Mouse (Mus musculus) cerebellum, postnatal 10 days (tissue): ENCODE measurements around the gene Ap3b2.

ENCODE experiments used
- DNase-seq, 2 experiments: peaks; one replicate each; pipeline ENCODE4 v3.0.0; 2021; ENCODE audit warnings: mixed read lengths in 2 of 2

Ap3b2 gene

DNA sequence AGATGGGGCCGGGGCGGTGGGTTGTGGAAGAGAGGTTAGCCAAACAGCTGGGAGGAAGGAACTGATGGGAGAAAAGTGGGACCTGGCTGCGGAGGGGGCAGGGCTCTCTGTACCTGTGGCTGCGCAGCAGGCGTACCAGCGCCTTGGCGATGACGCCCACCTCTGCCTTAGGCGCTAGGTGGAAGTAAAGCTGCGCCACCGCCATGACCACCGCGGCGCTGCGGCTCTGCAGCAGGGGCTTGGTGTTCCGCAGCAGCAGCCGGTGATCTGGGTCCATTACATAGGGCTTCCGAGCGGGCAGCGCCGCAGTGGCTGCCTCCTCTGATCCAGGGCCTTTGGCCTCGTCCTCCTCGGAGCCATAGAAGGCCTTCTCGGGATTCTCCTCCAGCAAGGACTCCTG, 16.9 kb downstream of the Ap3b2 start:
- DNase-seq: no peak

DNA sequence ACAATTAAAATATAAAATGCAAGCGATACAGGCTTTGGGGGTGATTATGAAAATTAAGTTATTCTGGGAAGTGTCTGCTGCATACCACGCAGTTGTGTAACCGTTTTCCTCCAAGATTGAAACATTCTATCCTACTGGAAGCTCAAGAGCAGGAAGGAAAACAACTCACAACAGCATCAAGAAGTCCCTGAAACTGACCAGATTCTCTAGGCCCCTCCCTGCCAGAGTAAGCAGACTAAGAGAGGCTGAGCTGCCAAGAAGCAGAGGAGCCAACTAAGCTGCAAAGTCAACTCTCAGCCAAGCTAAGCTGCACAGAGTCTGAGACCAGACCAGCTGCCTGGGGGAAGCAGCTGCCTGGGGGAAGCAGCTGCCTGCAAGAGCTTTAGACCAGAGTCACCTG, 18.5 kb downstream of the Ap3b2 start:
- DNase-seq: peak in 1 of 2 experiments; percentile 47

DNA sequence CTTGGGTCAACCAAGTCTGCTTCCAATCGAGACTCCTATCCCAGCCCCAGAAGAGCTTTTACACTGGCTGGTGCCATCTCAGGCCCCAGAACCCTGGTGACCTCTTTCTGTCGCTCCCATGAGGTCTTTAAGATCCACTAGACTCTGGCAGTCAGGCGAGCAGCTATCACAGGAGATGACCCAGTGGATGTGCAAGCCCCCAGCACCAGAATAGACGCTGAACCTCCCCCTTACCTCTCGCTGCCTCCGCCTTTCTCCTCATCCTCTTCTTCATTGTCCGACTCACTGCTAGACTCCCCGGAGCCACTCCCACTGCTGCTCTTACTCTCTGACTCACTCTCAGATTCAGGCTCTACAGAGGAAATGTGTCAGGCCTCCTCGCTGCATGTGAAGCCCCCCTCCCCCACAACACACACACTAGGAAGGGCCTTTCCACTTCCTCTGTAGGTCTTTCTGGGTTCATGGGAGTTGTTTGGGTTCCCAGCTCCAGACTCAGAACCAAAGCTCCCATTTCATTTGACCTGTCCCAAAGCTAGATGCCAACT, 28.7 kb downstream of the Ap3b2 start:
- no peak for DNase-seq

DNA sequence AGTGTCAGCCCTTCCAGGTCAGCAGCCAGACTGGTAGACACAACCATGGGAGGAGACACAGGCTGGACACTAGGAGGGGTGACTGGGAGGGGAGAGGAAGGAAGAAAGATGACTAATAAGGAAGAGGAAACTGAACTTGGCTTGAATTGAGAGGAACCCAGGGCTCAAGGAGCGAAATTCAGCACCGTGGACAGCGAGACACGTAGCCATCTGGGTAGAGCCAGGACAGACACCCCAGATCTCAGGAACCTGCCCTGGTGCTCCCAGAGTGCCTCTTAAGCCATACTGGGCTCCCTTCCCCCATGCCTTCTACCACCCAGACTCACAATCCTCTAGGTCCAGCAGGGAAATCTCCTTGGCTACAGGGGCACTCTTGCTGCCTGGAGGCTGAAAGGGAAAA, 29.6 kb downstream of the Ap3b2 start:
- no peak for DNase-seq

DNA sequence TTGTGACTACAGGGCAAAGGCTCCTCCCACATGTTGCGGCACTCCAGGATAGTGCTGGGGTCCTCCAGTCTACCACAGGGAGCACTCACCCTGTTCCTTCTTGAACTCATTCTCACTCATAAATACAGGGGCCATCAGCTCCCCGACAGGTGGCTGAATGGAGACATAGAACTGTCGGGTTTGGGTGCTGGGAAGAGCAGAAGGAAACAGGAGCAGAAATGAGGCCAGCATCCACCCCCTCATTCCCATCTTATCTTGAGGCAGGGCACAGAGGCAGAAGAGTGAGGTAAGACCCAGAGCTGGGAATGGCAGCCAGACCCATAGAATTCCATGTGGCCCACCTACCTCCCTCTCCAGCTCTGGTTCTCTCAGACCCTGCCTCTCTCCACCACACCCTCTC, 30.9 kb downstream of the Ap3b2 start:
- DNase-seq: no peak

DNA sequence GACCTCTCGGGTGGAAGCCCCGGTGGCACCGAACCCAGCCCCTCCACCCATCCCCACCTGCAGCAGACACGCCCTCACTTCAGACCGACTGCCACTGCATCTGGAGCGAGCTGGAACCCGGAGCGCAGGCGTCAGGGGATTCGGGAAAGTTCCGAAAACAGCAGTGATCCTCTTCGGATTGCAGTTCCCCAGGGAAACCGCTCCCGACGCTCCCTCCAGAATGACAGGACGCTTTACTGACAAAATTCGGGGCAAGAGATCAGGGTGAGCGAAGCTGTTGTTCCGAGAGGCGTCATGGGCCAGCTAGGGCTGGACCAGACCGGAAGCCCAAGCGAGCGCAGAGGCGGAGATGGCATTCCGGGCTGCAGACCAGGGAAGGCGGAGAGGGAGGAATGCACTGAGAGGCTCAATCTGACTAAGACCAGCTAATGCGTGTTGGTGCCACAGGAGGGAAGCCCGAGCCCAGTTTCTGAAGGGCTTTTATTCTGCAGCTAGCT, 38.5 kb downstream of the Ap3b2 start, which contains the start of gene Cpeb1:
TSS of gene Cpeb1 (minus strand) at position 311 of the 497 bp plus-strand sequence.
- DNase-seq: peak; percentile 75 to 76

DNA sequence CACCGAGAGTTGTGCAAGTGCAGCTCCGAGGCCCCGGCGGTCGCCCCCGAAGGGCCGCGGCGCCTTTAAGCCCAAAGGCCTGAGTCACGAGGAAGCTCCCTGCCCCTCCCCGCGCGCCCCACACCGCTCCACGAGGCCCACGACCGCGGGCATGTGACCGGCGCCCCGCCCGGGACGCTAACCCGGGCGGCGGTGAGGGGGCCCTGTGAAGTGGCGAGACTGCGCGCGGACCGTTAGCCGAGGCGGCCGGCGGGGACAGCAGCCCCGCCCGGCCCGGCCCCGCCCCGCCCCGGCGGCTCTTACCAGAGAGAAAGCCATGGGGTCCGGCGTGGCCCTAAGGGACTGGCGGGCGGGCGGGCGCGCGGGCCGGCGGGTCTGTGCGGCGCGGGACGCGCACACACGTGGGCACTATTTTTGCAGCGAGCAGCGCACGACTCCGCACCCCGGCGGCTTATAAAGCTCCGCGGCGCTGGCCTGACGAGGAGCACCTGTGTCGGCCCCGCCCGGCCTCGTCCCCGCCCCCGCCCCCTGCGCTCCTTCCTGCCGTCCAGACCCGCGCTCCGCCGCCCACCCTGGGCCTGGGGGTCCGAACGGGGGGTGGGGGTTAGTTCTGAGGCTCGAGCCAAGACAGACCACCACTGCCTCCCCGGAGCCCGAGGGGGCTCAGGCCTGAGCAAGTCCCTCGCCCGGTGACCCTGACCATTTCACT, 39.2 kb downstream of the Ap3b2 start:
- DNase-seq: peak; percentile 65 to 68

DNA sequence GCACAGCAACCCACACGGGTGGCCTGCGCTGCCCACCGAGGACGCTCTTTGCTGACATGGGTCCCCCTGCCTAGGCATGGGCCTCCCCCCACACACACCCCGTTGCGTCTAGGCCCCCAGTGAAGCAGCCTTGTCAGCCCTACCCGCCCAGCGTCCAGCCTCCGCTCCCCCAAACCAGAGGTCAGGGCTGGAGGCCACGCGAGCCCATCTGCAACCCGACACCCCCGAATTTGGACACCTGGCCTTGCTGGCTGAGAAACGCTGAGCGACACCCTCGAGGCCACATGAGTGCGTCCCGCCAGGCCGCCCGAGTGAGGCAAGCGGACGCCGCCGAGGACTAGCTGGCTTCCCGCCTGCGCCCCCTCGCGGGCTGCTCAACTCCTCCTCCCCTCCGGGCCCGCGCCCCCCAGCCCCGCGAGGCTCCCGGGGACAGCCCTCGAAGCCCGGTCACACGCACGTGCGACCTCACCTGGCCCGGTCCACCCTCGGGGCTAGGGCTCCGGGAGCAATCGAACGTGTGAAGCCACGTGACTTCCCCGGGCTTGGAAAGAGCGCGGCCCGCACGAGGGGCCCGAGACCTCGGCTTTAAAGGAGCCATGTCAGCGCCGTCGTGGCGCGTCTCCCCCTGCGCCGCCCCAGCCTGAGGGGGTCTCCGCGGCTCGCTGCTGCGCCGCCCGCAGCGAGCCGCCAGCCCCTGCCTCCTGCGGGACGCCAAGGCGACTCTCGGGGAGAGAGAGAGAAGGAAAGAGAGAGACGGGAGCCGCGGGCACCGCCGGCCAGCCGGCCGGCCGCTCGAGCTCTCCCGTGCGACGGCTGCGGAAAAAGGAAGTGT, 40.1 kb downstream of the Ap3b2 start:
- DNase-seq: peak; percentile 56 to 58

DNA sequence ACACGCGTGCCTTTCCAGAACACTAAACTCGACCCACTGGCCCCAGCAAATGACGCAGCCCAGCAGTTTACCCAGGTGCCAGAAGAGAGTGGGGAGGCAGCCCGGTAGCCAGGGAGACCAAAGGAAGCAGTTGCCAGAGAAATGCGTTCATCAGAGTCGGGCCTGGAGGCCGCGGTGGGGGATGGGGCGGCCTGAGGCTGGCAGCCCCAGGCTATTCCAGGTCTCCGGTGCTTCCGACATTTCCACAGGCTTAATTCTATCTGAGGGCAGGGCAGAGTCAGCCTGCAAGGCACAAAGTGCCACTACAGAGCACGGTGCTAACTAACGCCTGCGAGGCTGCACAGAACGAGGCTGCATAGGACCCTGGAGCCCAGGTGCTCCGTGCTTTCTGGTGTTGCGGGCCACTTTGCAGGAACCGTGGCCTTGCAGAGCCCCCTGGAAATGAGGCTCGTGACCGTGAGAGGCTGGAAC, 40.7 kb downstream of the Ap3b2 start:
- peak; percentile 56 to 58 for DNase-seq
